Mouse (Mus musculus) layer of hippocampus, adult 2 months (tissue): ENCODE results near the gene Chd2. TPM values are rescaled to one million over a fixed set of nuclear protein-coding genes. Genes with fewer than 3 reads are reported as not detected.
A peak's percentile ranks its signal among the peaks of the same experiment; 100 is the strongest.

ENCODE experiments used
- DNase-seq, 2 experiments: peaks; one replicate each; pipeline ENCODE4 v3.0.0; 2022; ENCODE audit warnings: low spot score in 2 of 2
- H3K27ac ChIP-seq: fragments of 200-600 bp; 2 replicates; pipeline ENCODE4 v1.8.1; 2022
- H3K4me3 ChIP-seq: fragments of 200-600 bp; 2 replicates; pipeline ENCODE4 v1.8.1; 2022; ENCODE audit warnings: mild to moderate bottlenecking
- CTCF ChIP-seq: fragments of 200-600 bp; conservative IDR thresholded peaks from 2 replicates; pipeline ENCODE4 v1.8.1; 2022; ENCODE audit warnings: antibody characterized with exemption, mild to moderate bottlenecking, moderate library complexity
- total RNA-seq, 2 experiments: library from RNA; stranded (reverse); gene quantifications; 2 replicates each; pipeline ENCODE4 v1.2.3; 2021

Chd2 gene
- total RNA-seq, 2 experiments from 2014 or later: 57.1 to 58.3 TPM

GRCm38 (mm10) chr7:73498200-73498599 is 43.4 kb downstream of the Chd2 start:
- Histone ChIP-seq H3K27ac (no peak overlapping the region), H3K4me3 (no peak overlapping the region)
- no peak for TF ChIP-seq CTCF
- DNase-seq: no peak

- Histone ChIP-seq H3K27ac (no peak overlapping the region), H3K4me3 (no peak overlapping the region)
- TF ChIP-seq CTCF: no peak
- DNase-seq: no peak
These were observed 52.4 kb downstream of the Chd2 start for GRCm38 (mm10) chr7:73489261-73489660.

- Histone ChIP-seq H3K27ac (no peak overlapping the region), H3K4me3 (no peak overlapping the region)
- DNase-seq: no peak
- TF ChIP-seq CTCF: no peak
These were observed 60.5 kb downstream of the Chd2 start for GRCm38 (mm10) chr7:73481094-73481493.

- H3K27ac ChIP-seq: no peak overlapping the region
- no peak for TF ChIP-seq CTCF
- H3K4me3 ChIP-seq: no peak overlapping the region
- DNase-seq: no peak
These were observed 62.1 kb downstream of the Chd2 start for GRCm38 (mm10) chr7:73479506-73479905.

- no peak for DNase-seq
- no peak overlapping the region for H3K4me3 ChIP-seq
- H3K27ac ChIP-seq: no peak overlapping the region
- TF ChIP-seq CTCF: no peak
These were observed 63.2 kb downstream of the Chd2 start for GRCm38 (mm10) chr7:73478157-73479058.

- Histone ChIP-seq H3K4me3 (no peak overlapping the region), H3K27ac (peak overlapping the region; percentile 78)
- no peak for DNase-seq
- TF ChIP-seq CTCF: no peak
These were observed 73.9 kb downstream of the Chd2 start for GRCm38 (mm10) chr7:73467741-73468140.

- DNase-seq: no peak
These were observed 78.1 kb downstream of the Chd2 start for GRCm38 (mm10) chr7:73463546-73463945.

GRCm38 (mm10) chr7:73454113-73454512 is 87.5 kb downstream of the Chd2 start:
- peak overlapping the region; percentile 71 for H3K27ac ChIP-seq
- no peak for TF ChIP-seq CTCF
- H3K4me3 ChIP-seq: no peak overlapping the region
- DNase-seq: no peak

More at GRCm38 (mm10) chr7:73463546-73463945, 78.1 kb downstream of the Chd2 start:
- Histone ChIP-seq H3K27ac (no peak overlapping the region), H3K4me3 (no peak overlapping the region)
- no peak for TF ChIP-seq CTCF

GRCm38 (mm10) chr7:73452187-73452808 is 89.3 kb downstream of the Chd2 start:
- DNase-seq: no peak
- no peak overlapping the region for H3K4me3 ChIP-seq
- peak overlapping the region; percentile 19; the same call in 1 of the 2 replicates for H3K27ac ChIP-seq
- no peak for TF ChIP-seq CTCF

GRCm38 (mm10) chr7:73451594-73451993 is 90.0 kb downstream of the Chd2 start:
- Histone ChIP-seq H3K27ac (peak overlapping the region; percentile 19; the same call in 1 of the 2 replicates), H3K4me3 (no peak overlapping the region)
- no peak for DNase-seq
- TF ChIP-seq CTCF: no peak

GRCm38 (mm10) chr7:73442246-73442645 is 99.4 kb downstream of the Chd2 start:
- no peak for DNase-seq
- H3K27ac ChIP-seq: no peak overlapping the region
- no peak overlapping the region for H3K4me3 ChIP-seq
- TF ChIP-seq CTCF: no peak

- DNase-seq: no peak
- TF ChIP-seq CTCF: no peak
- H3K4me3 ChIP-seq: no peak overlapping the region
- no peak overlapping the region for H3K27ac ChIP-seq
These were observed 99.8 kb downstream of the Chd2 start for GRCm38 (mm10) chr7:73441802-73442201.

GRCm38 (mm10) chr7:73435685-73436084 is 105.9 kb downstream of the Chd2 start:
- no peak overlapping the region for H3K4me3 ChIP-seq
- TF ChIP-seq CTCF: peak; percentile 81
- no peak overlapping the region for H3K27ac ChIP-seq
- no peak for DNase-seq

- no peak for DNase-seq
- no peak for TF ChIP-seq CTCF
- Histone ChIP-seq H3K27ac (no peak overlapping the region), H3K4me3 (no peak overlapping the region)
These were observed 107.3 kb downstream of the Chd2 start for GRCm38 (mm10) chr7:73434336-73434677.
